Mouse (Mus musculus): Measurements from ENCODE around the gene Dpp6.

DNA sequence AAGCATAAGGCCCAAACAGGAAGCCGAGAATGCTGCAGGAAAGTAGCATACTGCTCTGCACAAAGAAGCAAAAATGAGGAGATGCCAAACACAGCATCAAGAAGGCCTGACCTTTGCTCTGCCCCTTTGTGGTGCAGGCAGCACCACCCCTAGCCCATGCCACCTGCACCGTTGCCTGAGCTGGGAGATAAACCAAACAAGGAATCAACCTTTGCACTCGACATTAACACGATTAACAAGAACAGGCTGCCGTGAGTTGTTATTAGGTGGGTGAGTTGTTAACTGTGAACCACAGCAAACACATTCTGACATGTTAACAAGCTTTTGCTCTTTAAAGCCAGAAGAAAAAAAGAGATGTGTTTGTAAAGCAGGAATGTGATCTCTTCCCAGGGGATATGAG, 239.4 kb downstream of the Dpp6 start:
- TF ChIP-seq USF1 (IDR thresholded peaks at IDR 0.05; ENCODE audit: low read depth) (no peak), MYOD1 (IDR thresholded peaks at IDR 0.05; ENCODE audit: control insufficient read depth, insufficient read length, low read depth) (no peak)

All from C2C12 (cell line).